Mouse (Mus musculus) CD4-positive helper T cell, adult 2 months (primary cell): ENCODE results near the gene Nrm.
A peak's percentile ranks its signal among the peaks of the same experiment; 100 is the strongest.

Source experiments
- DNase-seq: peaks from one replicate; pipeline ENCODE4 v3.0.0-alpha.2; 2012; ENCODE audit warnings: low read depth, missing footprints, low spot score

Nrm gene

GRCm38 (mm10) chr17:35861198-35861857 lies at the start of gene Nrm:
Nrm (plus strand) TSS chr17:35861318.
- peak; percentile 90 for DNase-seq

DNA sequence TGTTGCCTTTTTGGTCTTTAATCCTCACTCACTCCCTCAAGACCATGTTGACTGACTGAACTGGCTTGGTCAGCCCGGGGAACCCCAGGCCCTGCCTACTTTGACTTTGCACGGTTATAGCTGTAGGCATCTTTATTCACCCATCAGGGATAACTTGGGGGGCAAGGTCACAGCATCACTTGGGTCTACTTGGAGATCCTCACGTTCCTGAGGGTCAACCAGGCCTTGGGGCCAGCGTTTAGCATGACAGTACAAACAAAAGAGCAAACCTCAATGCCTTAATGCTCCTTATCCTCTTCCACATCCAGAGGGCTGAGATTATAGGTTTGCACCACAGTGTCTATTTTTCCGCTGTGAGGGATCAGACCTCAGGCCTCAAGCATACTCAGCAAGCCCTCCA lies 48.8 kb upstream of the Nrm start:
- DNase-seq, result no peak

DNA sequence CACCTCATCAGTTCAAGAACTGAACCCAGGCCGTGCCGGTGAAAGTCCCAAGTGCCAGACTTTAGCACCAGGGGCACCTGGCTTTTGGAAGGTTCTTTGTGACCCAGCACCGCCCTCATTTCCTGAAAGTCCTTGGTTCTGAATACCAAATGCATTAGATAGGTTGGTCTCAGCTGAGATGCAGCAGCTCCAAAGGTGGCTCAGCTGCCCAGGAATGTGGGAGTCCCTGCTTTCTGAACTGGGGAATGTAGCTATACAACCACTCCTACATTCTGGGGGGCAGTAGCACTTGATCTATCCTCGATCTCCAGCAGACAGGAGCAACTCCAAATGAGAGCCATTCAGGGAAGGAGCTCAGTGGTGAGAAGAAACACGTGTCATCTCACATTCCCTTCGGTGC lies 48.4 kb upstream of the Nrm start:
- DNase-seq, result no peak

- no peak for DNase-seq
Measured at GRCm38 (mm10) chr17:35813245-35813647, 47.9 kb upstream of the Nrm start.

DNA sequence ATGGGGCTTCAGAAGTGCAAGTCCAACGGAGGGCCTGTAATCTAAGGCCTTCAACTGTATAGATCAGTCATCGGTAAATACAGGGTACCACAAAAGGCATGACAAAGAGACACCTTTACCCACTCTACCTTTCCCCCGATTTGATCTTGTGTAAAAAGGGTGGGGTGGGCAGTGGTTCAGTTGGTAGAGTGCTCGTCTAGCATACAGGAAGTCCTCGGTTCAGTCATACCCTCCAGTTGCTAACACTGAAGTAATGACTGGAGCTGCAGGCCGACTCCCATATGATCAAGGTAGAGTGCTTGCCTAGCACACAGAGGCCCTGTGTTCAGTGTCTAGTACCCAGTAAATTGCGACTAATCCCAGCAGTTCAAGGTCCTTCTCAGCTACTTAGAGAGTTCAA lies 47.5 kb upstream of the Nrm start:
- peak; percentile 45 for DNase-seq

- no peak for DNase-seq
Measured at GRCm38 (mm10) chr17:35814678-35815077, 46.4 kb upstream of the Nrm start.

DNA sequence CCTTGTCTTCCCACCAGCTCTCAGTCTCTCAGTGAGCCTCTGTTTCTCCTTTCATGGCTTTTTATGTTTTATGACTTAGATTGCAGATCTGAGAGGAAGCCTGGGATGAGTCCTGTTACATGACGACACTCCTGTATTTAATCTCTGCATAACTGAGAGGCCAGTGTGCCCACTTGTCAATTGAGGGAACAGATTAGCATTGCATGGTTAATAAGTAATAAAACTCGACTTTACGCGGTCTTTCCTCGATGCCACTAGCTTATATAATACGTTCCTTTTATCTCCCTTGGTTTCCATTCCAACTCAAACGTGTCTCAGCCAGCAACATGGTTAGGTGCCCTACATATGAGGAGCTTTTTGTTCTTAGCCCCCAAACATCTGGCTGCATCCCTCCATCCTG lies 45.3 kb upstream of the Nrm start:
- no peak for DNase-seq

GRCm38 (mm10) chr17:35816686-35817085 lies 44.4 kb upstream of the Nrm start:
- DNase-seq, result no peak

DNA sequence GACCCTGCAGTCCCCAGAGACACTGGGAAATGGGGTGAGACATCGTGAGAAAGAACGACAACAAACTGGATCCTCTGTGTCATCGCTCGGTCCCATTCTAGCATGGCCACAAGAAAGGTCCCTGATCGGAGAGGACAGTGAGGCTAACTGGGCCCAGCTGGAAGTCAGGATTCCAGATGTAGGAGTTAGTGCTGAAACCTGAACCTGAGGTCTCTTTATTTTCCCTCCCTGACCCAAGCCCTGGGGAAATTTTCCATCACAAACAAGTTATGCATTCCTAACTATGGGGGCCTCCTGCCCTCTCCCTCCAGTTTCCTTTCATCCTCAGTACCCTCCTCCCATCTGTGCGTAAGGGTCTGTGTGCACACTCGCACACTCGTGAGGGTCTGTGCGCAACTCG lies 43.9 kb upstream of the Nrm start:
- no peak for DNase-seq

DNA sequence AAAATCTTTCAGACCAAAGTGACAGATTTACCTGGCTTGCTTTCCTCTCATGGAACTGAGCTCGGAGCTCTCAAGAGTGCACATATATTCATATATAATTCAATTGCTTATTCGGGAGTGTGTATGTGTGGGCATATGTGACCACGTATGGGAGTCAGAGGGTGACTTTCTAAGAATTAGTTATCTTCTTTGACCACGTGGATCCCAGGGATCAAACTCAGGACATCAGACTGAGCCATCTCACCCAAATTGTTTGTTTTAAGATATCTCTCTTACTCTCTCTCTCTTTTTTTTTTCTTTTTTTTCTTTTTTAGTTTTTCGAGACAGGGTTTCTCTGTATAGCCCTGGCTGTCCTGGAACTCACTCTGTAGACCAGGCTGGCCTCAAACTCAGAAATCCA lies 41.0 kb upstream of the Nrm start:
- DNase-seq, result no peak

DNA sequence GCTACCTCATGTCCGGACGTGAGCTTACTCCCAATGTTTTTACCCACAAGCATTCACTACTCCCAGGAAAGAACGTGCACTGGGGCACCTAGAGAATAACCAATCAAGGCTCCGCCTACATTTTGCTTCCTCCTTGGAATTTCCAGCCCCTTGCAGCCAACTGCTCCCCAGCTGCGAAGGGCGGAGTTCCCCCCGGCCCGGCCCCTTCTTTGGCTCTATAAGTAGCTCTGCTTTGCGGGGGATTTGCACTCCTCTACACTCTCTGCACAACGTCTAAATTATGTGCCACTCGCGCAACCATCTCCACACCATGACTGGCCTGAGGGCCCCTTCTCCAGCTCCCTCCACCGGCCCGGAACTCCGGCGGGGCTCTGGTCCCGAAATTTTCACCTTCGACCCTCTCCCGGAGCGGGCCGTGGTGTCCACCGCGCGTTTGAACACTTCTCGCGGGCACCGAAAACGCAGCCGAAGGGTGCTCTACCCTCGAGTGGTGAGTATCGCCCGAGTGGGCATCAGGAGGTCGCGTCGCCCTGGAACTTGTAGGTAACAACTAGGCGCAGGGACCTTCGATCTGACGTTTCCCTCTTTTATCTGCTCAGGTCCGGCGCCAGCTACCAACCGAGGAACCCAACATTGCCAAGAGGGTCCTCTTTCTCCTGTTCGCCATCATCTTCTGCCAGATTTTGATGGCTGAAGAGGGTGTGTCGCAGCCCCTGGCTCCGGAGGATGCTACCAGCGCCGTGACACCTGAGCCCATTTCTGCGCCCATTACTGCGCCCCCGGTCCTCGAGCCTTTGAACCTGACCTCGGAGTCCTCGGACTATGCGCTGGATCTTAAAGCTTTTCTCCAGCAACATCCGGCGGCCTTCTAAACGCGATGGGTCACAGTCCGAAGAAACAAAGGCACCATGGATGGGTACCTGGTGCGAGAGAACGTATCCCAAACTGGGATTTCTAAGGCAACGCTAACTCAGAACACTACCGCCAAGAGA lies 39.4 kb upstream of the Nrm start, which contains the start of gene Ier3:
Ier3 (plus strand) TSS at position 246 of the 992 bp plus-strand sequence.
- peak; percentile 59 for DNase-seq

DNA sequence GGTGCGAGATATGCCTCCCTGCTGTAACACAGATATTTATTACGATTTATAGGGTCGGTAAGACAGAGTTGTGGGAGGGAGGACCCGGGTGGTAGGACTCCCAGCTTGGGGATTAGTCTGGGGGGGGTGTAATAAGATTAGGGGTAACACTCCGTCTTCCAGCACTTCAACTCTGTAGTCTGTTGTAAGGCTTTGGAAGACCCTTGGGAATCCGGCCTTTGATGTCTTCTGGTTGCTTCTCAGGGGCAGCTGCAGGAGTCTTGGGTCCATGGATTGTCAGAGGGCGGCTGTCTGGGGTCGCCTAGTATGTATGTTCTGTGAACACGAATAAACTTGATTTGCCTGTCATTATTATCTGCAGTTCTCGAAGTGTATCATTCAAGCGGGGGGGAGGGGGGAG lies 38.6 kb upstream of the Nrm start:
- DNase-seq, result no peak

DNA sequence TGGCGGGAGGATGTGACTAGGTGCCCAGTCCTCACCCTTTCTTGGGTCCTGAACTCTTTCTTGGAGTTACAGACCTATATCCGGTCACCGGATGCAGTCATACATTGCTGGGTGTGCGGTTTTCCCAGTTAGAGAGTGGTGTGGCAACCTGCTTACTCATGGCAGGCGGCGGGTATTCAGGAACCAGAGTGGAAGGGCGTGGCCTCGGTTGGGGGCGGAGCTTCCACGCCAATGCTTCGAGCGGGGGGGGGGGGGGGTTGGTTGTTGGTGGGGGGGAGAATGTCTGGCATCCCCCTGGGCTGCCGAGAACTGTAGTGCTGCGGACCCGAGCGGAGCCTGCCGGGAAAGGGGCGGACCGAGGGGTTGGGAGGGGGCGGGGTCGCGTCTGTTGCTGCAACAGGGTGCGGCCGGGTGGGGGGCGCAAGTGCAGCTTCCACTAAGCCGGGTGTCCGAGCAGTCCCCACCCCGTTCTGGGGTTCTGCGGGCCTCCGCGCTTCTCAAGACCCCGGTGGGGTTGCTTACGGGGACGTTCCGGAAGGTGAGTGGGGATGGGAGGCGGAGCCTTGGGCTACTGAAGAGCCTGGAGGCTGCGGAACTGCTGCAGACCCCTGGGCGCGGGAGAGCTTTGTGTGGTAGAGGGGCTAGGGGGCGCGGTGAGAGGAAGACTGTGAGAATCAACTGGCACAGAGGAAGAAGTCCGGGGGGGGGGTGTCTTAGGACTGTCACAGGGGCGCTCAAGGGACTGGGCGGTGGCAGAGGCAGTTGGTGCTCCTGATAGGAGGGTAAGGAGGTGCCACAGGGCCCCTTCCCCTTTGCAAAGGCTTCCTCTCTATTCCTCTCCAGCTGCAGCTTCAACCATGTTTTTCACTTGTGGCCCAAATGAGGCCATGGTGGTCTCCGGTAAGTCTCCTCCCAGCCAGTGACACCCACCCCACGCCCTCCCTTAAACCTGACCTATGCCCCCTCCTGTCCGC lies 37.9 kb upstream of the Nrm start, which contains the start of gene Flot1:
Flot1 (plus strand) TSS at position 267 of the 974 bp plus-strand sequence.
- DNase-seq, result peak; percentile 88

- DNase-seq, result no peak
Measured at GRCm38 (mm10) chr17:35824402-35824801, 36.7 kb upstream of the Nrm start.

DNA sequence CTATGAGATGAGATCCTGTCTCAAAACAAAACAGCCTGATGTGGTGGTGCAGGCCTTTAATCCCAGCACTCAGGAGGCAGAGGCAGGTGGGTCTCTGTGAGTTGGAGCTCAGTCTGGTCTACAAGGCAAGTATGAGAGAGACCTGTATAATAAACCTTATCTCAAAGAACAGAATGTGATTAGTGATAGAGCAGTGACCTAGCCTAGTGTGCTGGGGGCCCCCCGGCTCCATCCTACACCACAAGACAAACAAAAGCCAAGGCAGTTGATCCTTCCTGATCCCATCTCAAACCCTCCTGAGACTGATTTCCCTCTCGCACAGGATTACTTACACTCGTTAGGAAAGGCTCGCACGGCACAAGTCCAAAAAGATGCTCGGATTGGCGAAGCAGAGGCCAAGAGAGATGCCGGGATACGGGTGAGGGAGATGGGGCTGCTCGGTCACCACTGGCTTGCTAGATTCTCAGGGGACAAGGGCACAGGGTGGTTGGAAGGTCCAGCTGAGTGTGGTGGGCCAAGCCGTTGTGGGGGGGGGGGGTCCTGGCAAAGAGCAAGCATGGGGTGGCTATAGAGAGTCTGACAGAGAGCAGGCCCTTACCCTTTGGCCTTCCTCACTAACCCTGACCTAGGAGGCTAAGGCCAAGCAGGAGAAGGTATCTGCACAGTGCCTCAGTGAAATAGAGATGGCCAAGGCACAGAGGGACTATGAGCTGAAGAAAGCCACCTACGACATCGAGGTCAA lies 35.8 kb upstream of the Nrm start:
- no peak for DNase-seq

DNA sequence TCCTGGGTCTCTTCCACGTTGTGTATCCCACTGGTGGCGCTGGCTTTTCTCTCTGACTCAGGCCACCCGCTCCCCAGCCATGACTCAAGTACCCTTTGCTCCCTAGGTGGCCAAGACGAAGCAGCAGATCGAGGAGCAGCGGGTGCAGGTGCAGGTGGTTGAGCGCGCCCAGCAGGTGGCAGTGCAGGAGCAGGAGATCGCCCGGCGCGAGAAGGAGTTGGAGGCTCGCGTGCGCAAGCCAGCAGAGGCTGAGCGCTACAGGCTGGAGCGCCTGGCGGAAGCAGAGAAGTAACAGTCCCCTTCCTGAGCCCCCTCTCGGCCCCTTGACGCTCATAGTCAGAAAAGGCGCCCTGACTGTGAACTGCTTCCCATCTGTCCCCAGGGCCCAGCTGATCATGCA lies 31.4 kb upstream of the Nrm start:
- DNase-seq, result peak; percentile 89

DNA sequence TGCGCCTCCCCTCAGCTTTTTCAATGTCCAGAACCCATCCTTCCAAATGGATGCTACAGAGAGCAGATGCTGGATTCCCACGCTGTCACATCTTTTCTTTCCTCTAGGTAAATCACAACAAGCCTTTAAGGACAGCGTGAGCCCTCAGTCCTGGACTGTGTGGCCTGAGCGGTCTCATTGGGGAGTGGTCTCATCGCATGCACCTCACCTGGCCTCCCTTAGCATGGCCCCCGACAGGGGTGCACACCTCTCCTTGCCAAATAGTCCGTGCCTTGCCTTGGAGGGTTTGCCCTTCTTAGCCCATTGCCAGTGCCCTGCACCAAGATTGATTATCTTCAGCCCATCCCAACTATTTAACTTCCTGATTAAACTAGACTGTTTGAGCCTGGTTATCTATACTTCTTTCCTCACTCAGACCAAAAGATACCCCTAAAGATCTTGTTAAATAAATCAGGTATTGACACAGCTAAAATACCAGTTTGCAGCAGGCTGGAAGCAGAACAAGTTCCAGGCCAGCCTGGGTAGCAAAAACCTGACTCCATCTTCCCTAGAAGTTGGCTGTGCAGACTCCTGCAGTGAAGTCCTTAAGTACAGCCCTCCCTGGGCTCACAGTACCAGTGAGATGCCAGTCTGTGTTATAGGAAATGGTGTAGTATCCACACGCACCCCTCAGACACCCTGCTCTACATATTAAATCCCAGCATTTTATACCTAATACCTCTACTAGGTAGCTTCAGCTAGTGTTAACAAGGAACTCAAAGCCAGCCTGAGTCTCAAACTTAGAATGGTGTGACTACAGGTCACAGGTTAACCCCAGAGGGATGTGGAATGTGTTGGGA lies 28.5 kb upstream of the Nrm start:
- DNase-seq, result no peak

DNA sequence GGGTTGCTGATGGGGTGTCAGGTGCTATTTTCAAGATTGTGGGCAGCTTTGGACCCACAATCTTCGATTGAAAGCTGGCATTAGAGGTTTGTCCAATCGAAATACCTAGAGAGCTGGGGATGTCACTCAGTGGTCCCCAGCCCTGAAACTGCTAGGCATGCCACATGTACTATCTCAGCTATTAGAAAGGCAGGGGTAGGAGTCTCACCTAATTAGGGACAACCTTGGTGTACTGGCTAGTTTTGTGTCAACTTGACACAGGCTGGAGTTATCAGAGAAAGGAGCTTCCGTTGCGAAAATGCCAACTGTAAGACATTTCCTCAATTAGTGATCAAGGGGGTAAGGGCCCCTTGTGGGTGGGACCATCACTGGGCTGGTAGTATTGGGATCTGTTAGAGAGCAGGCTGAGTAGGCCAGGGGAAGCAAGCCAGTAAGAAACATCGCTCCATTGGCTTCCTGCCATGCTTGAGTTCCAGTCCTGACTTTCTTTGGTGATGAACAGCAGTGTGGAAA lies 27.8 kb upstream of the Nrm start:
- no peak for DNase-seq

DNA sequence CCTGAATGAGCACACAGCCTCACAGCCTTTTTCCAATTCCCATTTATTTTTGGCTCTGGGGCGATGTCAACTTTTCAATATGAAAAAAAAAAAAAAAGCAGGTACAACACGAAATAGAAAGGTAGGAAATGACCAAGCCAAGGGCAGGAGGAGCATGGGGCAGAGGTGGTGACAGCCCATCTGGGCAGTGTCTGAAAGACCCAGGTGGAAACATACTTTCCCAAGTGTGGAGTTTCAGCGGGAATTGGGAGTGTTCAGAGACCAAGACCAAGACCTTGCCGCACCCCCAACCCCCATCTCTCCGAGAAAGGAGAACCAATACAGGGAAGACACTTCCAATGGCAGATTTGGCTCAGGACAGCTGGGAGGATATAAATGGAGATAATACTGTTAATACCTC lies 27.2 kb upstream of the Nrm start:
- DNase-seq, result no peak
